Mouse (Mus musculus) hindbrain, embryonic 11.5 days (tissue): ENCODE results near the gene Eno4. TPM values are rescaled to one million over a fixed set of nuclear protein-coding genes. Genes with fewer than 3 reads are reported as not detected.

Source experiments
- ATAC-seq: fragments of 200-750 bp; cut with Nextera tagmentation; 2 replicates; pipeline ENCODE4 v1.8.0; 2017; ENCODE audit warnings: mild to moderate bottlenecking, moderate TSS enrichment, moderate library complexity; ENCODE audit not compliant: low FRiP score
- DNase-seq: peaks from one replicate; pipeline ENCODE4 v3.0.0-alpha.2; 2015; ENCODE audit warnings: low spot score
- H3K27ac ChIP-seq: fragments of 300-500 bp; sonication (generic); 2 replicates; pipeline ENCODE4 v1.5.1; 2014; ENCODE audit warnings: mild to moderate bottlenecking, low read depth, low read length
- H3K27me3 ChIP-seq: fragments of 300-500 bp; sonication (generic); 2 replicates; pipeline ENCODE4 v1.6.1; 2014; ENCODE audit warnings: mild to moderate bottlenecking, low read length, moderate library complexity, mixed read lengths; ENCODE audit not compliant: control insufficient read depth, insufficient read depth
- H3K36me3 ChIP-seq: fragments of 300-500 bp; sonication (generic); 2 replicates; pipeline ENCODE4 v1.6.1; 2014; ENCODE audit warnings: mild to moderate bottlenecking, low read length, moderate library complexity, mixed read lengths; ENCODE audit not compliant: control insufficient read depth, insufficient read depth
- H3K4me1 ChIP-seq: fragments of 300-500 bp; sonication (generic); replicated peaks from 2 replicates; pipeline ENCODE4 v1.6.1; 2014; ENCODE audit warnings: low read length, mixed read lengths; ENCODE audit not compliant: control insufficient read depth, insufficient read depth
- H3K4me2 ChIP-seq: fragments of 300-500 bp; sonication (generic); replicated peaks from 2 replicates; pipeline ENCODE4 v1.6.1; 2014; ENCODE audit warnings: mild to moderate bottlenecking, low read depth, low read length
- H3K4me3 ChIP-seq: fragments of 300-500 bp; sonication (generic); 2 replicates; pipeline ENCODE4 v1.5.1; 2014; ENCODE audit warnings: low read depth, low read length
- H3K9ac ChIP-seq: fragments of 300-500 bp; sonication (generic); 2 replicates; pipeline ENCODE4 v1.6.1; 2014; ENCODE audit warnings: low read depth, low read length
- H3K9me3 ChIP-seq: fragments of 300-500 bp; sonication (generic); 2 replicates; pipeline ENCODE4 v1.6.1; 2016; ENCODE audit warnings: low read length; ENCODE audit not compliant: control insufficient read depth
- WGBS: fragments of 180-500 bp; shearing (Covaris S2); extraction: QIAGEN DNeasy Blood & Tissue Kit; methylation state at CpG from one replicate; pipeline ENCODE4 v1.1.7; 2014; 5-methylcytosine and 5-hydroxymethylcytosine counted together
- polyA plus RNA-seq: library from polyadenylated mRNA; unstranded; fragments of >200 nt; fragmentation: Nextera tagmentation; extraction: Ambion mirVana; gene quantifications from 2 replicates; pipeline ENCODE4 v1.2.1, GENCODE M21; 2014

Gene Eno4
- polyA plus RNA-seq, 1 experiment from 2014 or later: 0.54 TPM

DNA sequence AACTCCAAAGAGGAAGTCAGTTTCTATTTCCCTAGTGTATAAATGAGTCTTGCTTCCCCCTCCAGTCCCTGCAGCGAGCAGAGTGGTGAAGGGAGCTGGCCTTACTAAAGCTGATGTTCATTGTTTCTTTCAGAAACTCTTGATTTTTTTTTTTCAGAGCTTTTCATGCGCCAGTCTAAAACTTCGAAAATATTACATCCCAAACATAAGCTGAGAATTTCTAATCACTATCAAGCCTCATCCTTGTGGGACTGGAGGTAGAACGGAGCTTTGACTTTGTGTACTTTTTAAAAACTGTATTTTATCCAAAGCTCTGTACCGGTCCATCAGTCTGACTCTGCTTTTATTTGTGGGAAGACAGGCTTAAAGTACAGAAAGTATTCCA, 36.8 kb downstream of the Eno4 start:
- Histone ChIP-seq H3K9me3 (no peaks in the 10 kb centered on the region), H3K27ac (no peak overlapping the region), H3K4me3 (no peak overlapping the region), H3K4me2 (no peak overlapping the region), H3K36me3 (no peaks in the 10 kb centered on the region), H3K27me3 (peaks cover 43% of the 10 kb centered on the region), H3K4me1 (no peaks in the 10 kb centered on the region), H3K9ac (no peak overlapping the region)
- ATAC-seq: no peak
- WGBS: 64% methylated on average over 5 of the region's 5 CpGs
- DNase-seq: no peak

GRCm38 (mm10) chr19:58981571-58981970, 38.3 kb downstream of the Eno4 start:
- Histone ChIP-seq H3K9me3 (no peaks in the 10 kb centered on the region), H3K4me2 (no peak overlapping the region), H3K9ac (no peak overlapping the region), H3K36me3 (no peaks in the 10 kb centered on the region), H3K27me3 (peaks cover 32% of the 10 kb centered on the region), H3K4me1 (no peaks in the 10 kb centered on the region), H3K4me3 (no peak overlapping the region), H3K27ac (no peak overlapping the region)
- WGBS: 27% methylated on average over 9 of the region's 9 CpGs
- no peak for ATAC-seq
- DNase-seq: no peak

- no peaks in the 10 kb centered on the region for H3K27me3 ChIP-seq
- no peak overlapping the region for H3K9ac ChIP-seq
- H3K36me3 ChIP-seq: no peaks in the 10 kb centered on the region
- DNase-seq (no peak), ATAC-seq (no peak)
- H3K4me3 ChIP-seq: no peak overlapping the region
- no peaks in the 10 kb centered on the region for H3K4me1 ChIP-seq
- no peaks in the 10 kb centered on the region for H3K9me3 ChIP-seq
- WGBS: 85% methylated on average over 6 of the region's 6 CpGs
- H3K27ac ChIP-seq: no peak overlapping the region
- no peak overlapping the region for H3K4me2 ChIP-seq
Measured at GRCm38 (mm10) chr19:59002827-59003226, 59.6 kb downstream of the Eno4 start.

DNA sequence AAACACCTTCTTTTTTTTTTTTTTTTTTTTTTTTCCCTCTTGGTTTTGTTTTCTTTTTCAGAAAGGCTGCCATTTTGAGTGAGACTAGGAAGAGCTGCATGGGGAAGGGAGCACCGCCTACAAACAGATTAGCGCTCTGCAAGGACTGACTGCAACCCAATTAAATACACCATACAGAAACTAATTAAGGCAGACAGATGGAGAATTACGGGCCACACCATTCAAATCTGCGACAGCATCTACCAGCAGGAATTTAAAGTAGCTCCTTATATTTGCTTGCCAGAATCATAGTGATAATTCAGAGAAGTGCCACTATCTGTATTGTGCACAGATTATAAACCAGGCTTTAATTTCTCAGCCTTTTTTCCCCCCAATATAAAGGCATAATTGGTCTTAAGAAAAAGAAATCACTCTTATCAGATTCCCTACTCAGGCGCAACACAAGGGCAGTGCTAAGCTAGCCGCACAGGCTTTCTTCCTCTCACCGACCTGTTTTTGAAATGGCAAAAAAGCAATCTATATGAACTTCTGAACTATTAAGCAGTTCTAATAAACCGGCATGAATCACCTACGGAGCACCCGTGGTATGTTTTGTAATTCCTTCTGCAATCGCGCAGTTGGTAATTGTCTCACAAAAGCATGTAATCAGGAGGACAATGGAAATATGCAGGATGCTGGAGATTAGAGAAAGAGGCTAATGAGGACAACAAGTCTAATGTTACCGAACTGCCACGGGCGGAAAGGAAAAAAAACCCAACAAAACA, 63.5 kb downstream of the Eno4 start:
- Histone ChIP-seq H3K4me3 (no peak overlapping the region), H3K9me3 (no peaks in the 10 kb centered on the region), H3K4me1 (no peaks in the 10 kb centered on the region), H3K9ac (no peak overlapping the region), H3K27me3 (no peaks in the 10 kb centered on the region), H3K27ac (no peak overlapping the region), H3K4me2 (no peak overlapping the region), H3K36me3 (no peaks in the 10 kb centered on the region)
- ATAC-seq (no peak), DNase-seq (no peak)
- WGBS: 75% methylated on average over 15 of the region's 15 CpGs

- Histone ChIP-seq H3K4me2 (no peak overlapping the region), H3K9me3 (no peaks in the 10 kb centered on the region), H3K9ac (no peak overlapping the region), H3K4me1 (no peaks in the 10 kb centered on the region), H3K36me3 (no peaks in the 10 kb centered on the region), H3K27ac (no peak overlapping the region), H3K27me3 (no peaks in the 10 kb centered on the region), H3K4me3 (no peak overlapping the region)
- DNase-seq: no peak
- WGBS: 82% methylated on average over 5 of the region's 5 CpGs
- no peak for ATAC-seq
Measured at GRCm38 (mm10) chr19:59010802-59011201, 67.6 kb downstream of the Eno4 start.

Other genes starting within 250 kb of the Eno4 start
- 0.18 TPM in 1 of 2 replicates, not detected in the other for gene Pnliprp1, start 214.5 kb upstream of the Eno4 start, polyA plus RNA-seq
- 0.11 TPM in 1 of 2 replicates, not detected in the other for gene Pnliprp2, start 183.7 kb upstream of the Eno4 start, polyA plus RNA-seq
- gene 1700019N19Rik, start 149.0 kb upstream of the Eno4 start, polyA plus RNA-seq: not detected in 2 replicates
- gene Hspa12a, start 229 bp downstream of the Eno4 start, polyA plus RNA-seq: 14.5 and 15.7 TPM in 2 replicates
- 2.5 and 4.0 TPM in 2 replicates for gene Shtn1, start 132.7 kb downstream of the Eno4 start, polyA plus RNA-seq
- gene Vax1, start 226.6 kb downstream of the Eno4 start, polyA plus RNA-seq: 0.14 TPM in 1 of 2 replicates, not detected in the other